Mouse (Mus musculus) left cerebral cortex, postnatal 36 days (tissue): Measurements from ENCODE around the gene Kctd6. TPM values are rescaled to one million over a fixed set of nuclear protein-coding genes. Genes with fewer than 3 reads are reported as not detected.
A peak's percentile ranks its signal among the peaks of the same experiment; 100 is the strongest.
"Not testable (repeated sequence)": the region's sequence is repeated elsewhere in the genome, so short reads cannot be mapped to it uniquely, and the experiment has no call there.

Source experiments
- DNase-seq, 2 experiments: peaks; one replicate each; pipeline ENCODE4 v3.0.0; 2021 to 2022; ENCODE audit warnings: low spot score in 2 of 2, mixed read lengths in 1 of 2
- intact Hi-C: fragments of 180-260 bp; cut with DNase I; formaldehyde crosslinking; loops from one replicate; pipeline ENCODE4 v1.15.1; 2025
- total RNA-seq, 2 experiments: library from RNA; stranded (reverse); gene quantifications; 2 replicates each; pipeline ENCODE4 v1.2.3; 2021

Gene Kctd6
- total RNA-seq, 2 experiments from 2014 or later = 36.5 to 40.9 TPM

DNA sequence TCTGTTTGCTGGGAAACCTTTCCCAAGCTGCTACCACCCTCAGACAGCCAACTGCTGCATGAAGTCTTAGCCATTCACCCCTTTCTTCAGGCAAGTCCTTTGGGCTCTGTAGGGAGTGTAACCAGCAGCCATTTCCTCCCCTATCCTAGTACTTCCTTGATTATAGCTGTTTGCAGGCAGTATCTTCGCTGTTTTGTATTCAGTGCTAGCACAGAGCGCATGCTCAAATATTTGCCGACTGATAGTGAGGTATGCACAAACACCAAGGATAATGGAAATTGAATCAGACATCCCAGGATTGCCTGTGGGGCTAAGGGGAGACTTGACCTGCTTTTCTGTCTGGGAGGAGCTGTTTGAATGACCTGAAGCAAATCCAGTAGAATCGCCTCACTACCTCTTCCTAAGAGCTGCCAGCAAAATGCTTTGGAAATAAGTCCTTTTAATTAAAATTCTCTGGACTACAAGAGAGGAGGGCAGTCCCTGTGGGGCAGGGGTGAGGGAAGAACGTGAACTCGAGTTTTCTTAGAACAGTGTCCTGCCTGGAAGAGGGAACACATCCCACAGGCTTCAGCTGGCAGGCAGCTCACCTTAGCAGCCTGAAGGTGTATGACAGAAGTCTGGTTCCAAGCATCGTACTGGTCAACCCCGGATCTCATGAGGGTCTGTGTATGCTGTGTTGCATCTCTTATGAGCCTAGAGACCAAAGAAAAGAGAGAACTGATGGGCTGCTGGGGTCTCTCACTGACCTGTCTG, 29.4 kb downstream of the Kctd6 start:
- DNase-seq = no peak
- intact Hi-C loops = no loop called here

DNA sequence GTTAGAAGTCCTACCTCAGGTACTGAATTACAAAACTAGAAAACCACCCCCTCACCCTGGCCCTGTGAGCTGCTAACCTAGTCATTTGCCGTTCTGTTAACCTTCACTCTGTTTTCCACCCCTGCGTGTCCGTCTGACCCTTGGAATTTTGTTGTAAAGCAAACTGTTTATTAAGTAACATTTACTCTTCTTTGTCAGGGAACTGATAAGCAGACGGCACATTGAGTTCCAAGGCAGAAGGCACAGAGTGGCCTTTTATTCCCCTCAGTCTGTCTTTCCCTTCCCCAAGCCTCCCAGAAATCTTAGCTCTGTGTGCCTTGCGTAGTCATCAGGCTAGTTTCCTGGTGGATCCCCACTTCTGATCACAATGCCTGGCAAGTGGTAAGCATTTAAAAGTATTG, 30.3 kb downstream of the Kctd6 start:
- intact Hi-C loops = no loop called here
- no peak for DNase-seq

DNA sequence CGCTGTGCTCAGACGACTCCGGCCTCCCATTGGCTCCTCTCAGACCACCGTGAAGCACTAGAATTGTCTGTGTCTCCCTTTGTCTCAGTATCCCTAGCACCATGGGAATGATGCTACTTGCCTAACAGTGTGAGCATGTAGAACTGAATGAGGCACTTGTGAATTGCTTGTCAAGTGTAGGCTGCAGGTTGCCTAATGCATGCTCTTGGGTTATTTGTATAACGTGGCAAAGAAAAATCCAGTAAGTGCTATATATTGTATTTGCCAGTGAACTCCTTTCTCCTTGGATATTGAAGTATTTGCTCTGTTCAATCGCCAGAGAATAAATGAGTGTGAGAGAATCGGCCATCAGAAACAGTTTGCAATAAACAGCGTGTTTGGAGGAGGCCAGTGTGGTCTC, 32.9 kb downstream of the Kctd6 start:
- no peak for DNase-seq
- intact Hi-C loops = no loop called here

DNA sequence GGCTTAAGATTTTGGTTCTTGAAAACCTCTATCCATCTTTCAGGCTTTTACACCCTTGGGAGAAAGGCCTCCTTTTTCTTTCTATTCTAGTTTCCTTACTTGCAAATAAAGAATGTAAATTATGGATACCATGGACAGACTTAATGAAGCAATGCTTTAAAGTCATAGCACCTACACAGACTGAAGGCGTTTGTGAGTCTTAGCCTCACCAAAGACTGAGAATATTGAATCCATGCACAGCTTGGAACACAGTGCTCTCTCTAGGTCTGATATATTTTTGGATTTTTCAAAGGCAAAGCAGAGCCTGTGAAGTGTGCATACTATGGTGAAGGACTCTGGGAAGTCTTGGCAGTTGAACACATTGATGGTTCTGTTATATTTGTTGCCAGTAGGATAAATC, 35.3 kb downstream of the Kctd6 start:
- no peak for DNase-seq

DNA sequence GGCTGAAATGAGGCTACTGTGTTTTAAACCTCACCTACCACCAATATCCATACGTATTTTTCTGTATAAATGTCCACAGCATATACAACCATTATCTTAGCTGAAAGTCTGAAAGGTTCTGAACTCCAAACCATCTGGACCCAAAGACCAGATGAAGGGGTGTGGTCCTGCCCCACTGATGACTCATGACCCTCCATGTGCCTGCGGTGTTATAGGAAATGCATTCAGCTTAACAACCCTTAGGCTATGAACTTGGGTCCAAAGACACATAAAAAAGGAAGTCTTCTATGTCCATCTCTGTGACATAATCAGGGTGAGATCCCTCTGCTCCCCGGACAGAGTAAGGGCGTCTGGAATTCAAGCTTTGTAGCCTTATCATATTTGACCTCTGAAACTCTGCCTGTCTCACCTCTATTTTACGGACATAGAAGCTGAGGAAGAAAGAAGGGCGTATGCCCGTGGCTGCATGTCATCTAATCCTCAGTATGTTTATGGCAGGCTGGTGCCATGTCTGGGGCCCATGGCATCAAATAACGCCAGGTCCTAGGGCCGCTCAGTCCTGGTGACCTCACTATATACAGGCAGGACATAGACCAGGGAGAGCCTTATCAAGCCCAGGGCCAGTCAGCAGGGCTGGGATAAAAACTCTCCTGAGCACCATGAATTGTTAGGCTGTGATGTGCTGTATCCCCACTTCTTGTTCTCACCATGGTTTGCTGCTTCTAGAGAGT, 36.4 kb downstream of the Kctd6 start:
- no peak for DNase-seq
- intact Hi-C loops = no loop called here

More for the DNA sequence above, 35.3 kb downstream of the Kctd6 start:
- intact Hi-C loops = no loop called here

DNA sequence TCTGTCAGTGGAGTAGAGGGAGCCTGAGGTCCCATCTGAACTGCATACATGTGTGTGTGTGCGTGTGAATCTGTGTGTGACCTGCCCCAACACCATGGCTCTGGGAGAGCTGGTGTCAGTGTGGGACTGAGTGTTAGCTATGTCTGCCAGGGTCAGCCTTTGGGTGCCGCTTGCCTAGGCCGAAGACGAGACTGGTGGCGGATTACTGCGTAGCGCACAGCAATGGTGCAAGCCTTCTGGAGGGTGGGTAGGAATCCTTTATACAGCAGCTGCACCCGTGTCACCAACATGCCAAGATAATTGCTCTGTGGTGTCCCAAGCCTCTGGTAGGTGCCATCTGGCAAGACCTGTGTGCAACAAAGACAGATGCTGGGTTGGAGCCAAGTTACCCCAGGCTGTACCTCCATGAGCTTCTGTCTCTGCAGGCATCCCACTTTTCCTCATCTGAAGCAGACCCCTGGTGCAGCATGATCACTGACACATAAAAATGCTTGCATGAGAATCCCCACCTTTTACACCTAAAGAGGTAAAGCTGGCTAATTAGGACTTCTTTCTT, 37.5 kb downstream of the Kctd6 start:
- intact Hi-C loops = no loop called here
- no peak for DNase-seq

DNA sequence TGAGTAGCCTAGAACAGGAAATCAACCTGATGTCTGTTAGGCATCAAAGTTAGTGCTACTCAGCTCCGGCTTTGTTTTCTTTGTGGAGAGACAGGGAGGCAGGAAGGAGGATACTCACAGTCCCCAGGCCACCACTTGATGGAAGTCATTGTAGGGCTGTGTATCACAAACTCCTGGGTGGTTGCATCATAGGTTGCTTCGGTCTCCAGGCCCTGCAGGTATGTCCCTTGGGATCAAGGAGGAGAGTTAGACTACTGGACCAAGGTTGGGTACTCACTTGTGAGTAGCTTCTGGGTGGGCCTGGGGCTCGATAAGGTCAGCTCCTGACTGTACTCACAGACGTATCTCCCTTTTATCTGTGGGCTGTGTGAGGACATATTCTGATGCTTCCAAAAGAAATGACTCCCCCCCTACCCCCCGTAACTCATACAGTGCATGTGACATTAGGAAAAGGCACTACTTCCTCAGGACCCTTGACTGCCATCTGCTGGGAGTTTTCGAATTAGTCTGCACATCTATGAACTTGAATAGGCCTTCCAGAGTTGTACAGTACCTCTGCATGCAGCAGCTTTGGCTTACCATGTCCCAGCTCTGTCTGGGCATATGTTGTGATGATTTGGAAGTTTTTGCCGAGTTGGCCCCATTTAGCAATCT, 41.3 kb downstream of the Kctd6 start:
- DNase-seq = peak in 1 of 2 experiments; percentile 43
- intact Hi-C loops = loop anchor here (5.0 kb wide), 1 partner anchor 92 kb away; no protein-coding TSS in a partner anchor

DNA sequence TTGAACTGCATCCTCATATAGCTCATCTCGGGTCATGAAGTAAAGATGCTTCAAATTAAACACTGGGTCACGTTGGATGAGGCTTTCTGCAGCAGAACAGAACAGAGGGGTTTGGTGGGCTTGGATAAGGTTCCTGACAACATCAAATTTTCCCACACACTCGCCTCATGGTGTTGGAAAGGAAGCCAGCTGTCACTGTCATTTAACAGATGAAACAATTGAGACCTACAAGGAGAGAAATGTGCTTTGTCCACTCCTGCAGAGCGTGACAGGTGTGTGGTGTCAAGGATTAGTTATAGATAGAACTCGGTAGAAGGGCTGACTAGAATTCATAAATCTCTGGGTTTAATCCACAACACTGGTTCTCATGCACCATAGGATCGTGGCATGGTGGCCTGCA, 42.1 kb downstream of the Kctd6 start:
- DNase-seq = no peak
- intact Hi-C loops = loop anchor here (5.0 kb wide), 1 partner anchor 91 kb away; no protein-coding TSS in a partner anchor

DNA sequence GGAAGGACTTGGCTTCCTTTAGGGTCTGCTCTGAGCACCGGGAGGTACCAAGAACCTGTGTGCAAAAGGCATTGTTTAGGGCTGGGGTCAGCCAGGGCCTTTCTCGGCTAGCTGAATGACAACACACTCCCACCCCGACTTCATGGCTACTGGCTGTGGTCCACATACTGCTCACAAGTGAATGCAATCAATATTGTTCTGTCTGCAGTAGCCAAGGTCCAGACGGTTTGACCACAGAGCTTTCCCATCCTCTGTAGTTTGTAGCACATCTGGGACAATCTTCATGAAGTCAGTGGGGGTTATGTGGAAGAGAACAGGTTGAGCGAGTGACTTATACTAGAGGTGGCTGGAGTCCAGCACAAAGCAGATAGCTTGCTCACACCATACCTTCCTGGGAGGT, 42.9 kb downstream of the Kctd6 start:
- DNase-seq = no peak
- intact Hi-C loops = loop anchor here (5.0 kb wide), 1 partner anchor 90 kb away; no protein-coding TSS in a partner anchor

DNA sequence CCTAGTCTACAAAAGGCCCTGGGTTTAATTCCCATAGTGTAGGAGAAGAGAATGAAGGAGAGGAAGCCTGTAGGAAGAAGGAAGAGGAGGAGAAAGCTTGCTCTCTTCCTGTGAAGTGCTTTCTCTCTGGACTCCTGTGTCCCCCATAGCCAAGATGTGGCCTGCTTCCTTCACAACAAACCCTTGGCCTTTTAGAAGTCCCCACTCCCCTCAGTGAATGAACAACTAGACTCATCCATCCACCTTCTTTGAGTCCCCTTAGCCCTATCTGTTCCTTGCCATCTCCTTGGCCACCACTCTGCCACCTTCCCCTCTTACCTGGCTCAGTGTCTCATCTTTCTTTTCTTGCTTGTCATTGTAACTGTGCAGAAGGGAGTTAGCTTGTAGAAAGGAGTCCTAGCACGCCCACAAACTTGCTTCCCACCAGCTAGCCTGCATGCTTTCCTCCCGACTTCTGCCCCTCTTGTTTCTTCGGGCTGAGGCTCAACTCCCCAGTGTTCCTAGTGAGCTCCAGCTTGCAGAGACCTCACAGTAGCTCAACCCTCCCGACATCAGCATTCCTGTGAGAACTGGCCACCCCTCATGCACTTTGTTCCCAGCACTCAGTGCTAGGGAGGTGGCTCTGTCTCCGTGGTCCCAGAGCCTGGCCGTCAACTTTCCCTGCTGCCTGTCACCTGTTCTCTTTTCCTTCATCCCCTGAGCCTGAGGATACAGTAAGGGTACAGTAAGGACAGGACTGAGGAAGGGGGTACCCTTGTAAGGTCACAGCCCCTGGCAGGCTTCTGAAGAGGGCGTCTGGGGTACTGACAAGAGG, 43.8 kb downstream of the Kctd6 start:
- DNase-seq = no peak
- intact Hi-C loops = loop anchor here (5.0 kb wide), 1 partner anchor 90 kb away; no protein-coding TSS in a partner anchor

DNA sequence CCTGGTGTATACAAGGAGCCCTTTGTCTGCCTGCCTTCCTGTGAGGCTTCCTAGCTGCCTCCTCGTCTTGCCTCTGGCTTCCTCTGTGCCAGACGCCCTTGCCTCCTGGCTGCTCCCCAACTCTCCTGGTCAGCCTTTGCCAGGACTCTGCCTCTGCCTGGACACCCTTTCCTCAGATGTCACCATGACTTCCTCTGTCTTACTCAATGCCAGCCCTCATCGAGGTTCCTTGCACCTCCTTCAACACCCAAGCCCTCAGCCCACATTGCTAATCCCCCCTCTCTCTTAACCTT, 44.3 kb downstream of the Kctd6 start:
- intact Hi-C loops = loop anchor here (5.0 kb wide), 1 partner anchor 89 kb away; no protein-coding TSS in a partner anchor
- no peak for DNase-seq

DNA sequence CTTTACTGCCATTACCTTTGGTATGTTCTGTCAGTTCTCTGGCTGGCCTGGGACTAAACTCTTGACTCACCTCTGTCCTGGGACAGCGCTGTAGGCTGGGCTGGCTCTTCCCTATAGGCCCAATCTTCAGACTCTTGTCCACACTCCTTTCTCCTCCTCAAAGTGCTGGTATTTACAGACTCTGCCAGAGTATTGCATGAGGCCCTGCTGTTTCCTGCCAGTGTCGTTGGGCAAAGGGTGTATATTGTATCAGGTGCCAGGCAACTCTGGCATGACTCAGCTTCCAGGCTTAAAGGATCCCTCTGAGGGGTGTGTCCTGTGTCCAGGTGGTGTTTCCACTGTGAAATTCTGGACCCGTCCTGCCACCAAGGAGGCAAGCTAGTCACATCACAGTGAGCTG, 44.8 kb downstream of the Kctd6 start:
- no peak for DNase-seq
- intact Hi-C loops = loop anchor here (5.0 kb wide), 1 partner anchor 89 kb away; no protein-coding TSS in a partner anchor

DNA sequence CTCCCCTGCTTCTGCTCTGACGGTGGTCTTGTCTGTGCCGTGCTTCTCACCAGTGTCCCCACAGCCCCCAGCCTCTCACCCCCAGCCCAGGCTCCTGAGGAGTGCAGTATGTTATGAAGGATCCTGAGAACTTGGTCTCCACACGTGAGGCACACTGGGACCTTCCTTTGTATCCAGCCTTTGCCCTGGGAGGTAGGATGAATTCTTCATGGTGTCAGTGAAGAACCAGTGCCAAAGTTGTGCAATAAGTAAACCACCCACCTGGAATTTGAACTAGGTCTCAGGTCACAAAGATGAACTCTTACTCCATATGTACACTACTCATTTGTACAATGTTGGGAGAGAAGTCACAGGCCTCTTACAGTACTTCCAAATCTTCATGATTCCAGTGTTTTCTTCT, 45.2 kb downstream of the Kctd6 start, which contains the start of gene Acox2:
Acox2 (minus strand) TSS at position 188 of the 400 bp plus-strand sequence.
- DNase-seq = no peak
- intact Hi-C loops = loop anchor here (5.0 kb wide), 1 partner anchor 88 kb away; no protein-coding TSS in a partner anchor

DNA sequence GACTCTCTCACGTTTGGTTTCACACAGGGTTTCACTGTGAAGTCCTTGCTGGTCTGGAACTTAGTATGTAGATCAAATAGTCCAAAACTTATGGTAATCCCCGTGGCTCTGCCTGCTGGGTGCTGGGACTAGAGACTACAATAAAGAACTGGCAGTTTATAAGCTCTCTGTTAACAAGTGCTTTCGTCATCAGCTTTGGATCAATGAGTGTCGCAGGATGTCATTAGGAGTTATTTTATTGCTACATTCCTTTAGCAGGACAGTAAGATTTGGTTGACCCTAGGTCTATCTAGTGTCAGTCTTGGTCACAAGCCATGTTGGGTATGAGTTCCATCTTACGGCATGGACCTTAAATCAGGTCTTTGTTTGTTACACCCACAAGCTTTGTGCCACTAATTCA, 46.3 kb downstream of the Kctd6 start:
- DNase-seq = no peak
- intact Hi-C loops = no loop called here

DNA sequence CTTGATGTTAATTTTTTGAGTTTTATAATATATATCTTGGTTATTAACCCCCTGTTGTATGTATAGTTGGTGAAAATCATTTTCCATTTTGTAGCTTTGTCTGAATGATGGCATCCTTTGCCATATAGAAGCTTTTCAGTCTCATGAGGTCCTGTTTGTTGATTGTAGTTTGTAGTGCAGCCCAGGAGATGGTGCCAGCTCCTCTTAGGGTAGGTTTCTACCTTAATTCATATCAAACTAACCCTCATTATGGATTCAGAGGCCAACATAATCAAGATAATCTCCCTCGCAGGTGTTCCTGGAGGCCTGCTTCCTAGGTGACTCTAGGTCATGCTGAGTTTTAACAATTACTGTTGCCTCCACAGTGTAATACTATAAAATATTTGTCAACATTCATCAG, 48.3 kb downstream of the Kctd6 start:
- no peak for DNase-seq
- intact Hi-C loops = no loop called here

DNA sequence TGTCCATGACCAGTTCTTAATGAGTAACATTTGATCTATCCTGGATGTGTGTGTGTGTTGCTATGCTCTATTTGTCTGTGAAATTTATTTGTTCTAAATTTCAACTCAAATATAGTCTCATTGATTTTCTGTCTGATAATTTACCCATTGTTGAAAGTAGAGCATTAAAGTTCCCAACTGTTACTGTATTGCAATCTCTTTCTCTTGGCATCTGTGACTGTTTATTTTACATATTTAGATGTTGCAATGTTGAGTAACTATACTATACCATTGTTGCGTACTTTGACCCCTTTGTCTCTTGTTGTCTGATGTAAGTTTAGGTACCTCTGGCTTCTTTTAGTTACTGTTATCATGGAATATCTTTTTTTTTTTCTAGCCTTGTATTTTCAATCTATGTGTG, 50.4 kb downstream of the Kctd6 start:
- no peak for DNase-seq
- intact Hi-C loops = no loop called here

DNA sequence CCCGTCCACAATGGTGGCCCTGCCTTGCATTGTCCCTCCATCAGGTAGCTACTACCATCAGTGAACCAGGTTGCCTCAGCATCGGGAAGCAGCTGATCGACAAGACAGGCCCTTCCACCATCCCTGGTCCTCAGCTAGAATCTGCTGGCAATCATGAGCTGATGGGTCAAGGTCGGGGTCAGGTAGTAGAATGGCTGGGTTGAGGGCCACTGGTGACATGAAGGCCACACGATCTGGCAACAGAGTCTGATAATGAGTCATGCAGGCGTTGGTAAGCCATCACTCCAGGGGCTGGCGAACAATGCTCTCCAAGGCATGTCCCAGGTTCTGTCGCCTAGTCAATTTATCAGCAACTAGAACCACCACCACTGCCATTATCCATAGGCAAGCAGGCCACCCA, 57.3 kb downstream of the Kctd6 start:
- DNase-seq, intact Hi-C loops: not testable (repeated sequence)
